Mouse (Mus musculus) urinary bladder, postnatal 25 days (tissue): ENCODE data around the gene Ern2.
A peak's percentile ranks its signal among the peaks of the same experiment; 100 is the strongest.

ENCODE experiments used
- DNase-seq: peaks from one replicate; pipeline ENCODE4 v3.0.0; 2022; ENCODE audit warnings: low spot score

The Ern2 gene

DNA sequence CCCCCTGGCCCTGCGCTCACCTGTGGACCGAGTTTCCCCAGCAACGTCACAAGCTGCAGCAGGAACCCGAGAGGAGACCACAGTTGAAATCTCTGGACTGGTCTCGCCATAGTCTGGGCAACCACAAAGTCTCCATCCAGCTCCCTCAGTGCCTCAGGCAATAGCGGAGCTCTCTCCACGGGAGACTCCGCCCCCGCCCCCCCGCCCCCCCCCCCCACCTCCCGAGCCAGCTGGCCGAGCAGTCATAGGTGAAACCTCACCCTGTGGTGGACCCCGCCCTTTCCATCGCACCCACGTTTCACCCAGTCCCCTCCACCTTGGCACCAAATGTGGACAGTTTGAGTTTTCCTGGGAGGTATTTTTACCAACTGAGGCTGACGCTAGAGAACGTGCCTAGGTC is at the start of gene Ern2:
TSS of gene Ern2 (minus strand) at position 165 of the 400 bp plus-strand sequence.
- no peak for DNase-seq

DNA sequence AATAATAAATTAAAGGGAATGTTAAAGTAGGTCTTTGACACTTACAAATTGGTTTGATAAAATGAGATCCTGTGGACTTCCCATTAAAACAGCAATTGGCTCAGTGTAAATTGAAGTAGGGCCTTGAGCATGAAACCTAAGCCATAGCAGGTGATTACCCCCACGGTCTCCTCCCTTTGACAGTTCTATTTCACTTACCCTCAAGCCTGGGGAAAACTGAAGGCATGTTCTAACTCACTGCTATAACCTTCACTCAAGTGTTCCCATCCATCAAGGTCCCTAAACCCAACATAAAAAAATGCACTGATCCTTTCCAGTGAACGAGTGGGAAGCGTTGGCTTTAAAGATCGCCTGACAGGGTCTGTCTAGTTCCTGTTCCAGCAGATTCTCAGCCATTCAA is 44.9 kb upstream of the Ern2 start:
- no peak for DNase-seq

DNA sequence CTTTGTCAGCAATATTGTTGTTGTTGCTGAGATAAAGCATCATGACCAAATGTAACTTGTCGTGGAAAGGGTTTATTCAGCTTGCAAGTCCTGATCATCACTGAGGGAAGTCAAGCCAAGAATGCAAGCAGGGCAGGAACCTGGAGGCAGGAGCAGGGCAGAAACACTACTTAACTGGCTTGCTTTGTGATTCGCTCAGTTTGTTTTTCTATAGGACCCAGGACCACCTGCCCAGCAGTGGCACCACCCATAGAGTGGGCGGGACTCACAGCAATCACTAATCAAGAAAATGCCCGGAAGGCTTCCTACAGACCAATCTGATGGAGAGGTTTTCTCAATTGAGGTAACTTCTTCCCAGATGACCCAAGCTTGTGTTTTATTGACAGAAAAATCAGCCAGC is 43.9 kb upstream of the Ern2 start:
- DNase-seq: no peak

DNA sequence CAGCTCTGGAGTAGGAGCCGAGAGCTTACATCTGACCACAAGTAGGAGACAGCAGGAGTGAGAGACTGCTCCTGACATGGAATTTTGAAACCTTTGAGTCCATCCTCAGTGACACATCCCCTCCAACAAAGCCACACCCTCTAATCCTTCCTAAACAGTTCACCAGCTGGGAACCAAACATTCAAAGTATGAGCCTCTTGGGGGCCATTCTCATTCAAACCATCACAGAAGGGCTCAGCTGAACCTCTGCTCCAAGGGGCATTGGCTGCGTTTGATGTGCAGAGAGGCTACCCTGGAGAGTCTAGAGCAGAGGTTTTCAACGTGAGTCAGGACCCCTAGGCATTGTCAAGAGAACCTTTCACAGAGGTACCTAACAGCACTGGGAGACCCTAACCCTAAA is 43.3 kb upstream of the Ern2 start:
- no peak for DNase-seq

DNA sequence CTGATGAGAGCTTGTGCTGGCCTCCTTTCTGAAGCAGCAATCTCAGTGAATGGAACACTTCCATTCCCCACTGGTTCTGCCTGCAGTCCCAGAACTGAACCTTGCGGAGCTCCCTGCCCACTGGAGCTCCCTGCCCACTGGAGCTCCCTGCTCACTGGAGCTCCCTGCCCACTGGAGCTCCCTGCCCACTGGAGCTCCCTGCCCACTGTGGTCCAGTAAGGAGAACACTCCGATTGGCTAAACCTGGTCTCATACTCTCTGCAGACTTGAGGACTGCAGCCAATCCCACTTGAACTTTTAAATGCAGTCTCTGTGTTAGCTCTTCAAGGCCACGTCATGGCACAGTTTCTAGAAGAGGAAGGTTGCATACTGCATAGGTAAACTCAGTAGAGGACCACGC is 40.7 kb upstream of the Ern2 start:
- no peak for DNase-seq

DNA sequence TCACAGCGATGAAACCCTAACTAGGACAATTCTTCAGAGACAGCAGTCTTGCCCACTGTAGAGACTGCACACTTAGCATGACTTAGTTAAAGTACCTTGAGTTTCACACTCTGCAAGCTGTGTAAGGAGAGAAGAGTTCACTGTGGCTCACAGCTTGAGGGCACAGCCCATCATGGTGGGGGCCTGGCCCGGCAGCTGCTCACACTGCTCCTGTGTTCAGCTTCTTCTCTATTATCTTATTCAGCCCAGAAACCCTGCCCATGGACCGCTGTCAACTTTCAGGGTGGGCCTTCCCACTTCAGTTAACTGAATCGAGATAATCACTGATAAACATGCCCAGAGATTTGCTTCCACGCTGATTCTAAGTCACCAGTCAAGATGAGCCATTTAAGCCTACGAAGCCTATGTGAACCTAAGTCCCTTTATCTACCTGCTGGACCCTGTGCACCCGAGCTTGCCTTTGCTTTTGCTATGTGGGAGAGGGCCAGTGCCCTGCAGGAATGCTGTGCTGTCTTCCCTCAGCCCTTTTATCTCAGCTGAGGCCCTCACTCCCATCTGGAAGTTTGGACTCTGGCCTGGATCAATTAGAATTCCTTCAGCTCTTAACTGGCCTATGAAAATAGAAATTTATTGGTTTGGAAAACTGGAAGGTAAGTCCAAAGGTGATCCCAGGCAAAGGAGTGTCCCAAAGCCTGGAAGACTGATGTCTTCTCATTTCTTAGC is 40.2 kb upstream of the Ern2 start:
- no peak for DNase-seq

DNA sequence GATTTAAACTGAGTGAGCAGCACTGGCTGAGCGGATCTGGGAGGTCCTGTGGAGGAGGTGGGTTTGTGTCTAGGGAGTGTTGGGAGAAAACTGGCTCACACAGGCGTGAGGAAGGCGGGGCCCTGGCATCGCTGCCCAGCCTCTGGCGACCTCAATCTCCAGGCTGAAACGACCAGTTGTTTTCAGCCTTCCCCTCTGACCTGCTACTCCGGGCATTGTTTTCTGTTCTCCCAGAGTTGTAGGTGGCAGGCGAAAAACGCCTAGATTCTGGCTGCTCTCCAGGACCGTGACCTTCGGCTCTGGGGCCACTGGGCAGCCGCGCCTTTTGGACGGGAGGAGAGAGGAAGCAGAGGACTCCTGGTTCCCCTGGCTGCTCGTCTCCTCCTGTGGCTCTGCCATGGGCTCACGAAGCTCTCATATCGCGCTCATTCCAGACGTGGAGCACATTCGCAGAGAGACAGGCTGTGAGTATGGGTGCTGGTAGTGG is 33.4 kb upstream of the Ern2 start, which contains the start of gene Chp2:
TSS of gene Chp2 (plus strand) at position 182 of the 487 bp plus-strand sequence.
- no peak for DNase-seq

DNA sequence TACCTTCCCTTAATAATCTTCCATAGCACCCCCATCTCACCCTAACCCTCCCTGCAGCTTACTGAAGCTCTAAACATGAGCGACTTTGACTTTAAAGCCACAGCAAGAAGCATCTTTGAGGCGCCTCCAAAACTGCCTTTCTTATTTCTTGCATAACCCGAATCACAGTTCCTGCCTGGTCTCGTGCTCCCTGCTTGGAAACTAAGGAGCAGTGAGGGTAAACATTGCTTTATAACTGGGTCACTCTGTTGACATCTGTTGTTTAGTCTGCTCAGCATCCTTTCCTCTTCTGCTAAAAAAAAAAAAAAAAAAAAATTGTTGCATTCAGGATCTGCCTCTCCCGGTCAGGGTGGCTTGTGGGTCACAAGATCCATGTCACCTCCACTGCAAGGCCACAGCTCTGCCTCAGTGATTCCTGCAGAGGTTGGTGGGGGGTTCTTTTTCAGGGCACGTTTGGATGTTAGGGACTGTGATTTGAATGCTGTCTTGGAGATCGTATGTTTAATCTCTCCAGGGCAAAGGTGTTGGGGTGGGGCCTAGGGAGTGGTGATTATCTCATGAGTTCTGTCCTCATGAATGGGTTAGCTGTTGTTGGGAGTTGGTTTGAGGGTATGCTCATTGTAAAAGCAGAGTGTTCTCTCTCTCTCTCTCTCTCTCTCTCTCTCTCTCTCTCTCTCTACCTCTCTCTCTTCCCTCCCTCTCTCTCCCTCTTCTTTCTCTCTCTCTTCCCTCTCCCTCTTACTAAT is 22.4 kb upstream of the Ern2 start:
- DNase-seq: no peak

DNA sequence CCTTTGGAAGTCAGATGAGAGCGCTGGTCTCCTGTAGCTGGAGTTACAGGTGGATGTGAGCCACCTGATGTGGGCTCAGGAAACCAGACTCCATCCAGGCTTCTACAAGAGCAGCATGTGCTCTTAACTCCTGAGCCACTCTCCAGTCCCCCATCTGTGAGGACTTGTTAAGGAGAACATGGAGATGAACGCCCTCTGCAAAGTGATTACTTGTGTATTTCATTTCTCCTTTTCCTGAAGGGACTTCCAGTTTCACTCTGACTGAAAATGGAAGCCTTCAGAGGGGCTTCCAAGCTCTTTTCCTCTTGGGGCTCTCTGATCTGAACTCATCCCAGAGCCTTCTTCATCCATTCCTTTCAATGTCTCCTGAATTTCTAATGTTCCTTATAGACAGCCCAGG is 20.1 kb upstream of the Ern2 start:
- no peak for DNase-seq

DNA sequence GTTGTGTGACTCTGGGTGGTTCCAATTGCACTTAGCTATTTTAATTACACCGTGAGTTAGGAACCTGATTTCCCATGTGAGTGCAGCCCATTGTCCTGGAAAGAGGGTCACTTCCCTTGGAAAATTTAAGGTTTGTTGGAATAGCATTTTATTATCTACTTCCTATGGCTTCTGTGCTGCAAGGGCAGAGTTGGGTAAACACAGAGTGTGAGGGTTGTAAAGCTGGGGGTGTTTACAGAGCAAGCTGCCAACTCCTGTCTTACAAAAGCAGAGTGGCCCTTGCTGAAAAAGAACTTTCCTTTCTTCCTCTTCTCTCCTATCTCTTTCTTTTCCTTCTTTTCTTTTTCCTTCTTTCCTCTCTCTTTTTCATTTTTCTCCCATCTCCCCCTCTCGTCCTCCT is 17.9 kb upstream of the Ern2 start:
- no peak for DNase-seq

DNA sequence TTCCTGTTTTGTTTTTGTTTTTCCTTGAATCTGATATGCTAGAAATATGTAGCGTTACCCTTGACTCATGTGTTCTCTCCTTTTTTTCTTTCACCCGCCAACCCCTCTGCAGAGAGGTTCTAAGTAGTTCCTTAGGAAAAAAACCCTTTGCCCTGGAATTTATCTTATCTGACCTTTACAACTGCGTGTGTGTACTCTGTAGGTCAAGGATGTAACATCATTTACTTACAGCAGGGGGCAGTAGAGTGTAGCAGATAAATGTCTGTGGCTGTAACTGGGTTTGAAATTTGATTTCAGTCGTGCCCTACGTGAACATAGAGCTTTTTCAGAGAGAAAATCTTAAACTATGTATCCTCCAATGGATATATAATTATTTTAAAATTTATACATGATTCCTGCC is 13.3 kb upstream of the Ern2 start:
- no peak for DNase-seq

DNA sequence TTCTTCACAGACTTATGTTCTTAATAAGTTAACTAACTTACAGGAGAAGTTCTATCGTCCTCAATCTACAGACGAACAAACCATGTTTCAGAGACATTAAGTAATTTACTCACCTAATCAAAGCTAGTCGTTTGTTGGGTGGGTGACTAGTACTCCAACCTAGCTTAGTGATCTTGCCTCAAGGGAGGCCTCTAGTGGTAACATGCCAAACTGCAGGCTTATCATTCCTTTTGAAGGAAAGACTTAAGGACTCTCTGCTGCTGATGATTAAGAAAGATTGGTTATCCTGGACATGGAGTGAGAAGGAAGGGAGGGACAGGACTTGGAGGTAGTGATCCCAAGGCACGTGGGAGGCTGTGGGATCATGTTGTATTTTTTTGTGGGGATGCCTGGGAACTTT is 11.3 kb upstream of the Ern2 start:
- peak; percentile 35 for DNase-seq

DNA sequence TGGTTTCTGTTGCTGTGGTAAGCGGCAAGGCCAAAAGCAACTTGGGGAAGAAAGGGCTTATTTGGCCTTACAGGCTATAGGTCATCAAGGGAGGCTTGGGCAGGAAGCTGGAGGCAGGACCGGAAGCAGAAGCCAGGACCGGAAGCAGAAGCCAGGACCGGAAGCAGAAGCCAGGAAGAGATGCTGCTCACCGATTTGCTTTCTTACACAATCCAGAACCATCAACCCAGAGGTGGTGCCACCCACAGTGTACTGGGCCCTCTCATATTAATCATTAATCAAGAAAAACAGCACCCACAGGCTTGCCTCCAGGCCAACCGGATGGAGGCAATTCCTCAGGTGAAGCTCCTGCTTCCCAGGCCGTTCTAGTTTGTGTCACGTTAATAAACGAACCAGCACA is 10.8 kb upstream of the Ern2 start:
- DNase-seq: no peak

DNA sequence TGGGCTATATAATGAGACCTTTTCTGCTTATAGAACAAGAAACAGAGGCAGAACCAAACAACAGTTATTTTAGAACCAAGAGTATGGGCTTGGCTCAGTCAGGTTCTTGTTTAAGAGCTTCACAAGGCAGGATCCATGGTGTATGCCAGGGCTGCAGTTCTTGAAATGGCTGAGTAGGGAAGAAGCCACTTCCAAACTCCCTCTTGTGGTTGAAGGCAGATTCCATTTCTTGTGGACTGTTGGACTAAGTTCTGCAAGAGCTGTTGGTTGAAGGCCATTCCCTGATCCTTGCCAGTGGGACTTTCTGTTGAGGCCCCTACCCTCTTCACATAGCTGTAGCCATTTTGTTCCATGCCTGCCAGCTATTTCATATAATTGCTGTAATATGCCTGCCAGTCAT is 7.9 kb upstream of the Ern2 start:
- no peak for DNase-seq

DNA sequence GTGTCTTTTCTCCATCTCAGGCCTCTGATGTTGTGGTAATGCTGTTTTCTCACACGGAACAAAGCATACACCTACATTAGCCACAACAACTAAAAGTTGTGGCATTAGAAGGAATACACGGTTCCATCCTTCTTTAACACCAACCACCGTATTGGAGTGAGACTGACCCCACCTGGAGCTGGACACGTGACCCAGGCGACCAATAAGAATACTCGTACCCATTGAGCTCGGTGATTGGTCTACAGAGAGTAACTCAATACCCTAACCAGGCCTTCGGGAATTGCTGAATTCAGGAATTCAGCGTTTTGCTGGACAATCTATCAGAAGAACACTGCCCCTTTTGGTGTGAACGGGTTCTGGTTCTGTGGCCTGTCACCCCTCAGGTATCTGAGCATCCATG is 5.1 kb upstream of the Ern2 start:
- DNase-seq: no peak

DNA sequence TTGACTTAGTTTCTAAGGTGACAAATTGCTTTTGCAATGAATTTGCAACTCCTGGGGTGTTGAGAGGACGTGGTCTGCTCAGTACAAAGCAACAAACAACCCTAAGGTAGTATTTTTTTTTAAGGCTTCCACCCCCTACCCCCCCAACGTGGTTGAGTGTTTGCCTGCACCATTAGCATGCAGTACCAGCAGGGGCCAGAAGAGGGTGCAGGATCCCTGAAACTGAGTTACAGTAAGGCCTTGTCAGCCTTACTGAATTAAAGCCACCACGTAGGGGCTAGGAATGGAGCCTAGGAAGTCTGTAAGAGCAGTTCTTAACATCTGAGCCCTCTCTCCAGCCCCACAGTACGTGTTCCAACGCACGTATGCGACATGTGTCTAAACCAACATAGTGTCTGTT is 3.5 kb upstream of the Ern2 start:
- DNase-seq: peak; percentile 31

DNA sequence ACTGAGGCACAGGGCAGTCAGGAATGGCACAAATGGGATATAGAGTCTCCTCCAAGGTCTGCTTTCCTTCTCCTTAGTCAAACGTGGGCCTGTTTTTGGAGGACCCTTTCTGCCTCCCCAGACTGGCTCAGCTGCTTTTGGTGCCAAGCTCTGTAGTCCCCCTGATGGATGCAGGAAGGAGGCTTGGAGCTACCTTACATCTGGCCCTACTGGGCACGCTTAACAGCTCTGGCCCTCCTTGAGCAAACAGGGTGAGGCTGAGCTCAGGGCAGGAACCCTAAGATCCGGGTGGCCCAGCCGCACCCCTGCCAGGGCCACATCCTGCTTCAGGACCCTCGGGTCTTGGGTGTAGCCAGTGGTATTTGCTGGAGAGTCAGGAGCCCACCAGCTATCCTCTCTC is 1.4 kb downstream of the Ern2 start:
- no peak for DNase-seq

DNA sequence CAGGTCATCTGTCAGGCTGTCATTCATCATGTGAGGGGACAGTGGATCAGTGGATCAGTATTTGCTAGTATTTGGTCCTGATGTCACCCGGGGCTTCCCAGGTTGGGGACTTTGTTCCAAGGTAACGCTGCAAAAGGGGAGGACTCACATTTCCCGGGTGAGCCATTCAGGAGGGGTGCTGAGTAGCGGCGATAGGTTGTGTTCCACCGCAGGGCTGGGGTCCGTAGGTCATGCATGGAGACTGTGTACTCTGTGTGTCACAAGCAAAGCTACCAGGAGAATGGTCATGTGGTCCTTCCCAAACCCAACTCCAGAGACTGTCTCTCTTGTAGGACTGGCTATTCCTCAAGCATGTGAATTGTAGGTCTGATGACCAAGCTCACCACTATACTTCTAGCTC is 5.3 kb downstream of the Ern2 start:
- DNase-seq: no peak

DNA sequence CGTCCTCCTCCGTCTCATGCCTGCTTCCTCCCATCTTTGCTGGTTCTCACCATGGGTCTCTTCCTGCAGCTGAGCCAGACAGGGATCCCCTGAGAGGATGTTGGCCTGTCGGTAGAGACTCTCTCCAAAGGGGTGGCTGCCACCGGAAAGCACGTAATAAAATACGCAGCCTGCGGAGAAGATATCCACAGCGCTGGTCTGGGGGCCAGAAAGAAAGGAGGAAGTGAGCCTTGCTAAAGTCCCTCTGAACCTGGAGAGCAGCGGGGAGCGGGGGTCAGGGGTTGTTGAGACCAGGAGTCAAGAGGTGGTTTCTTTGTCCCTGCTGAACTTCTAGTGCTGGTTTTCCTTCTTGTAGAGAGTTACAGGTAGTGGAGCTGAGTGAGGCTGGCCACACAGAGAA is 14.4 kb downstream of the Ern2 start:
- DNase-seq: no peak

DNA sequence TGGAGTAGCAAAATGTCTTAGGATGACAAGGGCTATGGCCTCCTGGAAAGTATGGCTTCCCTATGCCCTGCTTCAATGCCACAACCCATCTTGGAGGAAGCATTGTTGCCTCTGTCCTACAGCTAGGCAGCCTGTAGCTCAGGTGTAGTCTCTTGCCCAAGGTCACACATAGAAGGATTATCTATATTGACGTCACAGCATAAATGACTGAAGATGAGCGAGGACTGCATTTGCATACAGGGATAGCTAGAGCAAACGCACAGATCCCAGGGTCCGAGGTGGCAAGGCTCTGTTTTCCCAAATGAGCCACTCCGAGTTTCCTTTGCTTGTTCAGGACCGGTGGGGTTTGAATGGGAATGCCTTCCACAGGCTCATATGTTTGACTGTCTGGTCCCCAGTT is 15.3 kb downstream of the Ern2 start:
- DNase-seq: no peak

DNA sequence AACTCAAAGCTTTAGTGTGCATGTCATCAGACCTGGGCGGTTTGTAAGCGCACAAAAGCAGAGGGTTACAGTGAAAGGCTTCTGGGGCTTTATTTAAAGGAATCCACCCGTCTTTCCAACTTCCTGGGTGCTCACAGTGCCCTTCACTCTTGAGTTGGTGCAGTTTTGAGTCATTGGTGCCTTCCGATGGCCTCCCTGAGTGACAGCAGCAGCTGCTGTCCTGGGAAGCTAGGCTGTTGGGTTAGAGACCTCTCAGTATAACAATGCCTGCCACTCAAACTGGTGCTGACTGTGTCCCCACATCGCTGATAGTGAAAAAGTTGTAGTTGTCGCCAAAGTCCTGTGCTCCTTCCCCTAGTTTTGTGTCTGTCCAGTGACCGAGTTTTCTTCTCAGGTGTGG is 18.8 kb downstream of the Ern2 start:
- no peak for DNase-seq

DNA sequence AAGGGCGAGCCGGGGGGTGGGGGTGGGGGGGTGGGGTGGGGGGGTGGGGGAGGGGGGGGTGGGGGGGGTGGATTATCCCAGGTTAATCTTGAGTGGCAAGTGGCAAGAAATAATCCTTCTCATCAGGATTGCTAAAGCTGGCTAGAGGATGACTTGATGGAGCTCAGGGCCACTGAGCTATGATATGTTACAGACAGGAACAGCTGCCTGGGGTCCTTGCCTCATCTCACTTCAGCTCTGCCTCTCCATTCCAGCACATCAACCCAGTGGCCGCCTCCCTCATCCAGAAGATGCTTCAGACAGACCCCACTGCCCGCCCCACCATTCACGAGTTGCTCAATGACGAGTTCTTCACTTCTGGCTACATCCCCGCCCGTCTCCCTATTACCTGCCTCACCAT is 22.2 kb downstream of the Ern2 start:
- no peak for DNase-seq

DNA sequence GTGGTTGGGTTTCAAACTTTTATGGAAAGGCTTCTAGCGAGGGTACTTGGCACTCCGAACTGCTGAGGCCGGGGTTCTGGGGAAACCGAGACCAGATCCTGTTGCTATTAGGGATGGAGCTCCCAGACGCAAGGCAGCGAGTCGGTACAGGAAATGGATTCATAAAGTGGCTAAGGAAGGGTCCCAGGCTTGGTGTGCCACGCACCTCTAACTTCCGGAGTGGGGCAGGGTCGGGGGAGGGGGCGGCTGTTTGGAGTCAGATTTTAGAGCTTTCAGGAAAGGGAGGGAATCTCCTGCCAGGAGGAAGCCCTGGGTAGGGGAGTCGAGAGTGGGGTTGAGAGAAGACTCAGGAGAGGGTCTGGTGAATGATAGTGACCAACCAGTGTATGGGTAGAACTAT is 26.0 kb downstream of the Ern2 start:
- DNase-seq: no peak
